Mouse (Mus musculus): ENCODE data around the gene Camta1. TPM values are rescaled to one million over a fixed set of nuclear protein-coding genes. Genes with fewer than 3 reads are reported as not detected.

Camta1 gene
- total RNA-seq, 2 experiments from 2014 or later: 51.1 to 60.0 TPM

GRCm38 (mm10) chr4:151780511-151780910 is 81.2 kb downstream of the Camta1 start:
- DNase-seq (ENCODE audit: low spot score in 2 of 2): no peak

- DNase-seq (ENCODE audit: low spot score in 2 of 2): no peak
These were observed 81.7 kb downstream of the Camta1 start for GRCm38 (mm10) chr4:151779962-151780459.

- DNase-seq (ENCODE audit: low spot score in 2 of 2): no peak
These were observed 83.2 kb downstream of the Camta1 start for GRCm38 (mm10) chr4:151778511-151778910.

- no peak for DNase-seq (ENCODE audit: low spot score in 2 of 2)
These were observed 84.2 kb downstream of the Camta1 start for GRCm38 (mm10) chr4:151777451-151777850.

GRCm38 (mm10) chr4:151775441-151775840 is 86.2 kb downstream of the Camta1 start:
- no peak for DNase-seq (ENCODE audit: low spot score in 2 of 2)

- no peak for DNase-seq (ENCODE audit: low spot score in 2 of 2)
These were observed 88.0 kb downstream of the Camta1 start for GRCm38 (mm10) chr4:151773651-151774050.

- no peak for DNase-seq (ENCODE audit: low spot score in 2 of 2)
These were observed 88.7 kb downstream of the Camta1 start for GRCm38 (mm10) chr4:151773007-151773406.

GRCm38 (mm10) chr4:151770697-151771096 is 91.0 kb downstream of the Camta1 start:
- no peak for DNase-seq (ENCODE audit: low spot score in 2 of 2)

- DNase-seq (ENCODE audit: low spot score in 2 of 2): no peak
These were observed 93.9 kb downstream of the Camta1 start for GRCm38 (mm10) chr4:151767786-151768185.

GRCm38 (mm10) chr4:151767361-151767760 is 94.3 kb downstream of the Camta1 start:
- no peak for DNase-seq (ENCODE audit: low spot score in 2 of 2)

- no peak for DNase-seq (ENCODE audit: low spot score in 2 of 2)
These were observed 96.3 kb downstream of the Camta1 start for GRCm38 (mm10) chr4:151765376-151765775.

- DNase-seq (ENCODE audit: low spot score in 2 of 2): peak; percentile 16 to 41
These were observed 97.7 kb downstream of the Camta1 start for GRCm38 (mm10) chr4:151763928-151764327.

- DNase-seq (ENCODE audit: low spot score in 2 of 2): no peak
These were observed 102.6 kb downstream of the Camta1 start for GRCm38 (mm10) chr4:151759095-151759494.

- no peak for DNase-seq (ENCODE audit: low spot score in 2 of 2)
These were observed 103.3 kb downstream of the Camta1 start for GRCm38 (mm10) chr4:151758337-151758736.

- DNase-seq (ENCODE audit: low spot score in 2 of 2): no peak
These were observed 104.4 kb downstream of the Camta1 start for GRCm38 (mm10) chr4:151757261-151757660.

GRCm38 (mm10) chr4:151756400-151756799 is 105.3 kb downstream of the Camta1 start:
- no peak for DNase-seq (ENCODE audit: low spot score in 2 of 2)

- DNase-seq (ENCODE audit: low spot score in 2 of 2): no peak
These were observed 108.4 kb downstream of the Camta1 start for GRCm38 (mm10) chr4:151753231-151753630.

GRCm38 (mm10) chr4:151752551-151752950 is 109.1 kb downstream of the Camta1 start:
- DNase-seq (ENCODE audit: low spot score in 2 of 2): no peak

- DNase-seq (ENCODE audit: low spot score in 2 of 2): no peak
These were observed 110.3 kb downstream of the Camta1 start for GRCm38 (mm10) chr4:151751270-151751945.

- DNase-seq (ENCODE audit: low spot score in 2 of 2): no peak
These were observed 114.0 kb downstream of the Camta1 start for GRCm38 (mm10) chr4:151747723-151748122.

GRCm38 (mm10) chr4:151746002-151746606 is 115.6 kb downstream of the Camta1 start:
- no peak for DNase-seq (ENCODE audit: low spot score in 2 of 2)

GRCm38 (mm10) chr4:151741249-151742137 is 120.2 kb downstream of the Camta1 start:
- no peak for DNase-seq (ENCODE audit: low spot score in 2 of 2)
